Mouse (Mus musculus) hematopoietic stem cell, adult 5-6 weeks (primary cell): ENCODE results near the gene Gpx4. TPM values are rescaled to one million over a fixed set of nuclear protein-coding genes. Genes with fewer than 3 reads are reported as not detected.

Source experiments
- ATAC-seq, 2 experiments: fragments of 125-278 bp in 1 of 2; replicated peaks in 1 of 2; 2 replicates each; pipeline ENCODE4 v1.8.0; 2016 to 2017; ENCODE audit warnings: inconsistent platforms in 2 of 2, mild to moderate bottlenecking in 2 of 2, moderate number of reproducible peaks in 2 of 2, low read depth in 1 of 2, moderate TSS enrichment in 1 of 2; ENCODE audit not compliant: low FRiP score in 2 of 2, poor library complexity in 2 of 2, severe bottlenecking in 2 of 2, insufficient read depth in 1 of 2, low TSS enrichment in 1 of 2
- total RNA-seq: library from RNA; stranded (forward); fragments of 172-1452, 232-1000 nt; gene quantifications from 2 replicates; pipeline ENCODE4 v1.2.3, GENCODE M21; 2017

Gene Gpx4
- total RNA-seq, 1 experiment from 2014 or later = 306 TPM

DNA sequence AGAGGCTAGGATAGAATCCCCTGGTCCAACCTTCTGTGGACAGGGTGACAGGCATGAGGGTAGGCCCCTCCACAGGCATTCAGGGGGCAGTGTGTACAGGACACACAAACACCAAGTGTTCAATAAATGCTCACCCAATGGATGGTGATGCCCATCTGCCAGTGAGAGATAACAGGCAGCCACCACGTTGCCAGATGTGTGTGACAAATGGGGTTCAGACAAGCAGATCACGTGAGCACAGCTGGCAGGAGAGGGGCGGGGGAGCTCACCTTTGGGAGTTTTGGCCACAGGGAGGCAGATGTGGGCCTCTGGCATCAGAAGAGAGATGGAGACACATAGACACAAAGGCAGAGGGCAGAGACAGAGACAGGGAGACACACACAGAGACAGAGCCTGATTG, 34.1 kb downstream of the Gpx4 start:
- no peak; a peak in 1 of 4 replicates for ATAC-seq

DNA sequence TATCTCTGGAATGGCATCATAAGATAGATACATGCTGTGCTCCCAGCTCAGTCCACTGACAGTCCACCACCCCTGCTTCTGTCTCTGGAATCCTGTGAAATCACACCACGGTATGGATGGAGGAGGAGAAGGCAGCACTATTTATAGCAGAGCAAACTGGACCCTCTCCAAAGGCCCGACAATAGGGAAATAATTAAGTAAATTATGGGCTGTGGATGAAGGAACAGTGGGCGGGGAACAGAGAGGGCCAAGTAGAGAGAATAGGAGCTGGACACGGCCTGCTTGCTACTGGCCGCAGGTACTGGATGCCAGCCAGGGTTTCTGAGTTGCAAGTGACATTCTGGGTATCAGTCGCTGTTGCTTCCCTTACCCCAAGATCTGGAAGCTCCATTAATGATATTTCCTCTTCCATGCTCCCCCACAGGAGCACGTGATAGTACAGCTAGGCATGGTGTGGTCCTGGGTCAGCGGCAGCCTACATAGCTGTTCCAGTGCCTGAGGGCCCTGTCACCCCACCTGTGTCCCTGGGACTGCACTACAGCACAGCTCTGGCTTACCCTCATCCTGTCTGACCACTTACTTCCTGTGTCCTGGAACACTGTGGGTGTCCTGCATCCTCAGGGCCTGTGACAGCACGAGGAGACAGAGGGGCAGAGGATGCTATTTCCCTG, 38.0 kb downstream of the Gpx4 start:
- ATAC-seq = no peak

DNA sequence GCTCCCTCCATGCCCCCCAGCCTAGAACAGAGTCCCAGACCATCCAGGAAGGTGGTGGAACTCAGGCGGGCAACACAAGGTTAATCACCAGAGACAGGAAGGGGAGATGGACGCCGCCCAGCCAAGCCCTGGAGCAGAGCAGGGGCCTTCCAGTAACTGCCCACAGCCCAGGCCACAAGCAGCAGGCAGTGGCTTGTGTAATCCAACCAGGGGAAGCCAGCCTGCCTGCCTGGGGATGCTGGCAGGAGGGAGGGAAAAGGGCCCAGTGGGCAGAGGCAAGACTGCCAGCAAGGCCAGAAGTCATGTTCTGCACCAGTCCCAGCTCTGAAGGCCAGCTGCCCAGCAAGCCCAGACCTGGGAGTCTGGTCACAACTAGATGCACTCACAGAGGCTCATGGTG, 39.9 kb downstream of the Gpx4 start:
- ATAC-seq = peak; percentile 71 to 78

- peak; percentile 23 to 26; a peak in 1 of 4 replicates for ATAC-seq
Measured at GRCm38 (mm10) chr10:80087483-80087882, 40.5 kb downstream of the Gpx4 start.

GRCm38 (mm10) chr10:80089146-80089545, 42.2 kb downstream of the Gpx4 start:
- ATAC-seq = no peak

DNA sequence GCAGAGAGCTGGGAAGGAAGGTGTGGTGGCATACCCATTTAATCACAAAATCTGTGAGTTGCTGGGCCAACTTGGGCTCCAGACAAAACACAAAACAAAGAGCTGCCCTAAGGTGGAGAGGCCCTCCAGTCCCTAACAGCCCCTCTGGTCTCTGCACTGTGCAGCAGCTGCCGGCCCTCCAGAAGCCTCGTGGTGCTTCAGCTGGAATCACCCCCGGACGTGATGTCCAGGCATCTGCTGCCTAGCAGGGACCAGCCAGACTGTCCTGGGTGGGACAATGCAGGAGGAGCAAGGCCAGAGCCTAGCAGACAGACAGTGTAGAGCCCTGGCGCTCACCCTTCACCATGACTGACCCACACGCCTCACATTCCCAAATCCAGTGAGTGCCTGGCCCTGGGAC, 44.6 kb downstream of the Gpx4 start:
- ATAC-seq = no peak

DNA sequence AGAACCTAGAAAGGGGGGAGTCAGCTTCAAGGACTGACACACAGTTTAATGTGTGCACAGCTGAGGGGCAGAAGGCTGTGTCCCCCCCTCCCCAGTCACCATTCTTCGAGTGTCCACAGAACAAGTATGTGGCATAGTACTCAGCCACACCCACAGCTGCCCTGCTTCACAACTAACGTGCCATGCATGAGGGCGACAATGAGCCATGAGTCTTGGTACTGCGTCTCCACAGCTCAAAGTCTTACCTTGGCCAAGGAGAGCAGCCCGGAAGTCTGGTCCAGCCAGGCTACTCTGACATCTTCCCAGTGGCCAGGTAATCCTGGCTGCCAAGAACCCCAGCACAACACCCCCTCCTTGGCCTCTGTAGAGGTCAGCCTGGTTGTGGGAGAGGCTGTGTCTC, 45.7 kb downstream of the Gpx4 start:
- no peak for ATAC-seq

DNA sequence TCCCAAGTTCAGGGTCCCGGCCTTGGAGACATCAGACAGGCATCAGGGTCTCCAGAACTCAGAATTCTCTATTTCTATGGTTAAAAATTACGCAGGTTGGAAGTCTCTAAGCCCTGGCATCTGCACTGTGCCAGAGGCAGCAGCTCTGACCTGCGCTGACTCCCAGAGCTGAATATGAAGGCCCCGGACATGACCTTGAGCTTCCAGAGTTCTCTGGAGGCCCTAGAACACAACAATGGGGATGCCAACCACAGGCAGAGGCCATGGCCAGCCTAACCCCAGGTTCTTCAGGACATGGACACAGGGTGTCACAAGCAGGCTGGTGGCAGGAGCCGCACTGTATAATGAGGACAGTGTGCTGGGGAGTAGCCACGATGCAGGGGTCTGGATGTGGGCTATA, 47.1 kb downstream of the Gpx4 start:
- no peak for ATAC-seq

DNA sequence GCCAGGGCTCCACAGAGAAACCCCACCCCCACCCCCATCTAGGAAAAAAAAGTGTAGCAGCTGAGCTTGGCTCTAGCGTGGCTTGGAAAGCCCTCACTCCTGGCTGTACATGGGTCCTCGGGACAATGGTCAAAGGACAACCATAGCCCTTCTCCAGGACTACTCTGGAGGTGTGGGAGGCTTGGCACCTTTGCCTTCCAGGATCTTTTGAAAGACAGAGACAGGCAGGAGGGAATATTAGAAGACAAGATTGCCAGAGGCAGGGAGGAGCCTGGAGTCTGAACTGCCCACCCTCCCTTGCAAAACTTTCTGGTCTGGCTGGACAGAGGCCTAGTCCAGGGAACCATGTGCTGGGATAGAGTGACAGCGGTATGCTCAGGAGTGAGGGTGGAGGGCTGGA, 47.7 kb downstream of the Gpx4 start:
- ATAC-seq = no peak

GRCm38 (mm10) chr10:80095547-80095946, 48.6 kb downstream of the Gpx4 start:
- ATAC-seq = no peak

DNA sequence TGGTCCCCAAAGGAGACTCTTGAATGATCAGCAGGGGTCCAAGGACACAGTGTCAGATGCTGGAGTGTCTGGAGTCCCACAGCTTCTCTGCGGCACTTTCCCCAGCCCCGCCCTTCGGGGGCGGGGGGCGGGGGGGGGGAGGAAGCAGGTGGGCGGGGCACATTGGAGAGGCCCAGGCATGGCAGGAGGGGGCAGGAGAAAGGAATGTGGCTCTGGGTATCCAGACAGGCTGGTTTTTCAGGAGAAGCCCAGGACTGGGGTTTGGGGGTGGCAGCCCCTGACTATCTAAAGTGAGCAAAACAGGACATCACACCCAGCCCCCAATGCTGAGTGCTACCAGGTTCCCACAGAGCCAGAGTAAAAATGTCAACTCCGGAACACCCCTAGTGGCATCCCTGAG, 50.3 kb downstream of the Gpx4 start:
- no peak for ATAC-seq

DNA sequence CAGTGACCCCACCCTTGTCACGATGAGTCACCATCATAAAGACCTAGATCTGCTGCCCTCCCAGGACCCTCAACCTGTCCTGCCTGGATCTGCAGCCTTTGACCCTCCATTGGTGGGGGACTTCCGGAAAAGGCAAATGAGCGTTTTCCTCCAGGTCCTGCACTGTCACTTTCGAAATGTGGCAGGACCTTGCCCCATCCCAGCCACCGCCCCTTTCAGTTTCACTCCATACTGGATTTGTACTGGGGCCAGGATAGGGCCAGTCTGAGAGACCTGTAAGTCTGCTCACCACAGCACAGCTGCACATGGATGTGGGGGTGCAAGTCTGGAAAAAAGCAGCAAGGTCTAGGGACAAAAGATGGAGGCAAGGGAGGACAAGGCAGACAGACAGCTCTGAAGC, 51.7 kb downstream of the Gpx4 start:
- ATAC-seq = no peak

DNA sequence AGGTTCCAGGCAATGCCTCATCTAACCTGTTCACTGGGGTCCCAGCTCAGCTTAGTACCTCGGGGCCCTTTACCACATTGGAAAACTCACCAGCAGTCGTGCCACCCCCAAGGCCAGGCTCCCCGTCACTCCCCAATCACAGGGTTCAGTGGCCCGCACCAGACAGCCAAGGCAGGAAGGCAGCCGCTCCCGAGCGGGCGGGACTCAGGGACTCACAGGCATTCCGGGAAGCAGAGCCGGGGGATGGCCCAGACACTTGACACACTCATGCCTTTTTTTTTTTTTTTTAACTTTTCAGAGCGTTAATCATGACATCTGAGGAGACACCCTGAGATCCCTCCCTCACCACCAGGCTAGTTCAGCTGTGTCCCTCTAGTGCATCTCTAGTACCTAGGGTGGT, 54.0 kb downstream of the Gpx4 start:
- no peak for ATAC-seq

- ATAC-seq = peak; percentile 70 to 83
Measured at GRCm38 (mm10) chr10:80102216-80102915, 55.4 kb downstream of the Gpx4 start.

GRCm38 (mm10) chr10:80103032-80103431, 56.1 kb downstream of the Gpx4 start:
- ATAC-seq = no peak

DNA sequence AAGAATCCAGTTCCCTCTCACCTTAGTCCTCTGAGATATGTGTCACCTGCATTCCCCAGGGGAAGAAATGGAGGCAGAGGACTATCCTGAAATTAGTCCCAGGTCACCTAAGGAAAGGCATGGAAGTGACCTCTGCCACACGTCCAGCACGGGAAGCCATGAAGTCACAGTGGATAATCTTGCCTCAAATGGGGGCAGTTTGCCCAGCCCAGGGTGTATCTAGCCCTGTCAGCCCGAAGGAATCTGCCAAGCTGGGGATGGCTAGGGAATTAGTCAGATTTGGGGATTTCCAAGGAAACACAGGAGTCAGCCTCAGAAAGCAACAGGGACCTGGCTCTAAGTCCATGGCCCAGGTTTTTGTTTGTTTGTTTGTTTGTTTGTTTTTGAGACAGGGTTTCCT, 57.2 kb downstream of the Gpx4 start:
- ATAC-seq = no peak

DNA sequence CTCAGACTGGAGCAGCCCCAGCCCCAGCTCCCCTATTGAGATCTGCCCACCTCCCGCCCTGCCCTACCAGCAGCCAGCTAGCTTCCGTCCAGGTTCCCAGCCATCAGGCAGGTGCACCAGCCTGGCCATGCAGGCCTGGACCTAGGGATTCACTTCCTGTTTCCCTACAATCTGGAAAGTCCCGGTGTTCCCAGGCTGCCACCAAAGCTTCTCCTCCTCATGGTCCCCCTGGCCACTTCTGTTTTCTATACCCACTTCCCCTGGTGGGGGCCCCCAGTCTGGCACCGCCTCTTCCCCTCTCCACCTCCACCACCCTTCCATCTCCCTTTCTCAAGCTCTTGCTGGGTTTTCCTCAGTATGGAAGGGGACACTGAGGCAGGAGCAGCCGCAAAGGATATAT, 58.5 kb downstream of the Gpx4 start, which contains the start of gene Sbno2:
Gene Sbno2, minus strand, starts transcription at position 112 of the 400 bp plus-strand sequence.
- ATAC-seq = peak; percentile 50 to 73

DNA sequence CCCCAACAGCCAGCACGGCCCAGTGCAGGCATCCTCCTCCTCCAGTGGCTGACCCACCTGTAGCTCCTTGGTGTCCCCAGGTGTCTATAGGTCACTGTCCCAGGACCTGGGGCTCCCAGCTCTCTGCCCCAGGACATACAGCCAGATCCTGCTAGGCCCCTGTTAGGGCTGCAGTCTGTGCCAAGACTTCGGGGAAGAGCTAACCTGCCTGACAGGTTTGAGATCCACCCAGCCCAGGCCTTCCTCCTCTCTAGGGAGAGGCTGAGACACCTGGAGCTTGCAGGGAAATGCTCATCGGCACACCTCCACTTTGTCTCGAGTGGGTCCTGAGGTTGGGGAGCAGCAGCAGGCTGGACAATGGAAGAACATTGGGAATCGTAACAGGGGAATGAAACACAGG, 59.0 kb downstream of the Gpx4 start:
- ATAC-seq = no peak; a peak in 1 of 4 replicates
